Mouse (Mus musculus): ENCODE data around the gene Phactr1.

Gene Phactr1

GRCm38 (mm10) chr13:43021031-43021430 lies 340.6 kb downstream of the Phactr1 start:
- DNase-seq (ENCODE audit: low read depth, low spot score) = no peak

GRCm38 (mm10) chr13:43023005-43023404 lies 342.6 kb downstream of the Phactr1 start:
- no peak for DNase-seq (ENCODE audit: low read depth, low spot score)

GRCm38 (mm10) chr13:43027568-43027967 lies 347.1 kb downstream of the Phactr1 start:
- DNase-seq (ENCODE audit: low read depth, low spot score) = no peak

GRCm38 (mm10) chr13:43030222-43030621 lies 349.8 kb downstream of the Phactr1 start:
- no peak for DNase-seq (ENCODE audit: low read depth, low spot score)

GRCm38 (mm10) chr13:43032451-43032850 lies 352.0 kb downstream of the Phactr1 start:
- no peak for DNase-seq (ENCODE audit: low read depth, low spot score)

- no peak for DNase-seq (ENCODE audit: low read depth, low spot score)
Measured at GRCm38 (mm10) chr13:43036510-43036909, 356.1 kb downstream of the Phactr1 start.

GRCm38 (mm10) chr13:43042766-43043165 lies 362.3 kb downstream of the Phactr1 start:
- no peak for DNase-seq (ENCODE audit: low read depth, low spot score)

- DNase-seq (ENCODE audit: low read depth, low spot score) = no peak
Measured at GRCm38 (mm10) chr13:43048553-43048952, 368.1 kb downstream of the Phactr1 start.

GRCm38 (mm10) chr13:43053201-43053600 lies 372.8 kb downstream of the Phactr1 start:
- DNase-seq (ENCODE audit: low read depth, low spot score) = no peak

GRCm38 (mm10) chr13:43055136-43055535 lies 374.7 kb downstream of the Phactr1 start:
- no peak for DNase-seq (ENCODE audit: low read depth, low spot score)

GRCm38 (mm10) chr13:43057104-43057503 lies 376.7 kb downstream of the Phactr1 start:
- no peak for DNase-seq (ENCODE audit: low read depth, low spot score)

- DNase-seq (ENCODE audit: low read depth, low spot score) = no peak
Measured at GRCm38 (mm10) chr13:43063355-43063754, 382.9 kb downstream of the Phactr1 start.

GRCm38 (mm10) chr13:43068716-43069265 lies 388.4 kb downstream of the Phactr1 start:
- no peak for DNase-seq (ENCODE audit: low read depth, low spot score)

GRCm38 (mm10) chr13:43070496-43070895 lies 390.1 kb downstream of the Phactr1 start:
- DNase-seq (ENCODE audit: low read depth, low spot score) = no peak

GRCm38 (mm10) chr13:43070971-43071370 lies 390.5 kb downstream of the Phactr1 start:
- DNase-seq (ENCODE audit: low read depth, low spot score) = no peak

- DNase-seq (ENCODE audit: low read depth, low spot score) = no peak
Measured at GRCm38 (mm10) chr13:43075456-43075855, 395.0 kb downstream of the Phactr1 start.

- DNase-seq (ENCODE audit: low read depth, low spot score) = no peak
Measured at GRCm38 (mm10) chr13:43077485-43077884, 397.1 kb downstream of the Phactr1 start.

GRCm38 (mm10) chr13:43085226-43085625 lies 404.8 kb downstream of the Phactr1 start:
- DNase-seq (ENCODE audit: low read depth, low spot score) = no peak

GRCm38 (mm10) chr13:43094365-43094764 lies 413.9 kb downstream of the Phactr1 start:
- no peak for DNase-seq (ENCODE audit: low read depth, low spot score)

GRCm38 (mm10) chr13:43102943-43103342 lies 422.5 kb downstream of the Phactr1 start:
- DNase-seq (ENCODE audit: low read depth, low spot score) = no peak

- DNase-seq (ENCODE audit: low read depth, low spot score) = no peak
Measured at GRCm38 (mm10) chr13:43104496-43104895, 424.1 kb downstream of the Phactr1 start.

GRCm38 (mm10) chr13:43112280-43112679 lies 431.9 kb downstream of the Phactr1 start:
- peak; percentile 52 for DNase-seq (ENCODE audit: low read depth, low spot score)

- no peak for DNase-seq (ENCODE audit: low read depth, low spot score)
Measured at GRCm38 (mm10) chr13:43112707-43113106, 432.3 kb downstream of the Phactr1 start.

- no peak for DNase-seq (ENCODE audit: low read depth, low spot score)
Measured at GRCm38 (mm10) chr13:43113141-43113540, 432.7 kb downstream of the Phactr1 start.
